Mouse (Mus musculus) cerebellum, adult 2 months (tissue): ENCODE measurements around the gene Crybb2.

Experiments used
- CTCF ChIP-seq: fragments of 200-500 bp; IDR thresholded peaks from 2 replicates; pipeline ENCODE4 v1.5.1; 2011; ENCODE audit warnings: low read depth, mild to moderate bottlenecking, control low read depth, low read length, moderate library complexity, borderline replicate concordance; ENCODE audit not compliant: insufficient read depth
- POLR2A ChIP-seq: fragments of 200-500 bp; IDR thresholded peaks from 2 replicates; pipeline ENCODE4 v1.6.1; 2011; ENCODE audit warnings: low read length, control low read depth, borderline replicate concordance; ENCODE audit not compliant: insufficient read depth

DNA sequence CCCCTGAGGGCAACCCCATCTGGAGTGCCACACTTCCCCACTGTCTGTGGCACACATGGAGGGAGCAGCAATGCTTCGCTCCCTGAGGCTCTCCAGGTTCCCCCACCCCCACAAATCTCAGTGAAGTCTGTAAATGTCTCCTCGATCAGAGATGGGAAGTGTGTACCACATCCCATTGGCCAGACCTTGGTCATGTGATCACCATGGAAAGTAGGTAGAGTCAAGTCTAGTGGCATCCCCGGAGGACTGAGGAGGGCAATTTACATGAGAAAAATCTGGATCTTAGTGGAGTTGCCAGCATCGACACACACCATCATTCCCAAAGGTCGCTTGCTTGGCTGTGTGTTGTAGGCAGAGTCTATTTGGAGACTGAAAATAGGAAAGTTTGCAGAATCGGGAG, 31.3 kb downstream of the Crybb2 start:
- TF ChIP-seq CTCF (no peak), POLR2A (no peak)
